Mouse (Mus musculus): ENCODE results near the gene Pdxk. TPM values are rescaled to one million over a fixed set of nuclear protein-coding genes. Genes with fewer than 3 reads are reported as not detected.
A peak's percentile ranks its signal among the peaks of the same experiment; 100 is the strongest.

Gene Pdxk
- polyA plus RNA-seq, 1 experiment from 2014 or later, result 8.3 TPM

GRCm38 (mm10) chr10:78476821-78477220 lies 12.0 kb upstream of the Pdxk start:
- Histone ChIP-seq H3K4me1 (ENCODE audit: control insufficient read depth, insufficient read depth, low read length) (no peaks in the 10 kb centered on the region), H3K27me3 (ENCODE audit: control insufficient read depth, insufficient read depth, low read length) (no peaks in the 10 kb centered on the region), H3K9me3 (ENCODE audit: control insufficient read depth, low read length) (no peaks in the 10 kb centered on the region), H3K27ac (replicated peaks; ENCODE audit: low read depth, low read length) (no peak overlapping the region), H3K9ac (ENCODE audit: low read length) (no peak overlapping the region), H3K4me2 (ENCODE audit: low read depth, severe bottlenecking) (no peak overlapping the region), H3K4me3 (ENCODE audit: low read depth, low read length) (no peak overlapping the region), H3K36me3 (ENCODE audit: control insufficient read depth, insufficient read depth, low read length) (no peaks in the 10 kb centered on the region)
- ATAC-seq (ENCODE audit: insufficient number of reproducible peaks, low FRiP score, low TSS enrichment, low read depth) (no peak), DNase-seq (ENCODE audit: low spot score) (no peak)
- WGBS, result 76% methylated on average over 4 of the region's 4 CpGs

GRCm38 (mm10) chr10:78474759-78475158 lies 10.0 kb upstream of the Pdxk start:
- Histone ChIP-seq H3K9ac (ENCODE audit: low read length) (no peak overlapping the region), H3K9me3 (ENCODE audit: control insufficient read depth, low read length) (no peaks in the 10 kb centered on the region), H3K36me3 (ENCODE audit: control insufficient read depth, insufficient read depth, low read length) (no peaks in the 10 kb centered on the region), H3K4me3 (ENCODE audit: low read depth, low read length) (no peak overlapping the region), H3K4me1 (ENCODE audit: control insufficient read depth, insufficient read depth, low read length) (no peaks in the 10 kb centered on the region), H3K27ac (replicated peaks; ENCODE audit: low read depth, low read length) (no peak overlapping the region), H3K4me2 (ENCODE audit: low read depth, severe bottlenecking) (no peak overlapping the region), H3K27me3 (ENCODE audit: control insufficient read depth, insufficient read depth, low read length) (no peaks in the 10 kb centered on the region)
- DNase-seq (ENCODE audit: low spot score) (no peak), ATAC-seq (ENCODE audit: insufficient number of reproducible peaks, low FRiP score, low TSS enrichment, low read depth) (no peak)
- WGBS, result 74% methylated on average over 8 of the region's 8 CpGs

- Histone ChIP-seq H3K9ac (ENCODE audit: low read length) (no peak overlapping the region), H3K4me3 (ENCODE audit: low read depth, low read length) (no peak overlapping the region), H3K36me3 (ENCODE audit: control insufficient read depth, insufficient read depth, low read length) (no peaks in the 10 kb centered on the region), H3K4me2 (ENCODE audit: low read depth, severe bottlenecking) (no peak overlapping the region), H3K4me1 (ENCODE audit: control insufficient read depth, insufficient read depth, low read length) (no peaks in the 10 kb centered on the region), H3K9me3 (ENCODE audit: control insufficient read depth, low read length) (no peaks in the 10 kb centered on the region), H3K27ac (replicated peaks; ENCODE audit: low read depth, low read length) (no peak overlapping the region), H3K27me3 (ENCODE audit: control insufficient read depth, insufficient read depth, low read length) (no peaks in the 10 kb centered on the region)
- no peak for ATAC-seq (ENCODE audit: insufficient number of reproducible peaks, low FRiP score, low TSS enrichment, low read depth)
- no peak for DNase-seq (ENCODE audit: low spot score)
- WGBS, result 63% methylated on average over 5 of the region's 5 CpGs
Measured at GRCm38 (mm10) chr10:78473434-78473833, 8.7 kb upstream of the Pdxk start.

GRCm38 (mm10) chr10:78472046-78472445 lies 7.3 kb upstream of the Pdxk start:
- Histone ChIP-seq H3K4me1 (ENCODE audit: control insufficient read depth, insufficient read depth, low read length) (no peaks in the 10 kb centered on the region), H3K4me3 (ENCODE audit: low read depth, low read length) (no peak overlapping the region), H3K9ac (ENCODE audit: low read length) (no peak overlapping the region), H3K27me3 (ENCODE audit: control insufficient read depth, insufficient read depth, low read length) (no peaks in the 10 kb centered on the region), H3K9me3 (ENCODE audit: control insufficient read depth, low read length) (no peaks in the 10 kb centered on the region), H3K36me3 (ENCODE audit: control insufficient read depth, insufficient read depth, low read length) (no peaks in the 10 kb centered on the region), H3K4me2 (ENCODE audit: low read depth, severe bottlenecking) (no peak overlapping the region), H3K27ac (replicated peaks; ENCODE audit: low read depth, low read length) (no peak overlapping the region)
- WGBS, result 77% methylated on average over 3 of the region's 3 CpGs
- no peak for DNase-seq (ENCODE audit: low spot score)
- ATAC-seq (ENCODE audit: insufficient number of reproducible peaks, low FRiP score, low TSS enrichment, low read depth), result no peak

GRCm38 (mm10) chr10:78470582-78471313 lies 6.0 kb upstream of the Pdxk start:
- no peak for DNase-seq (ENCODE audit: low spot score)

GRCm38 (mm10) chr10:78467761-78468310 lies 3.1 kb upstream of the Pdxk start:
- 49% methylated on average over 2 of the region's 2 CpGs for WGBS
- no peak for DNase-seq (ENCODE audit: low spot score)
- Histone ChIP-seq H3K27me3 (ENCODE audit: control insufficient read depth, insufficient read depth, low read length) (no peaks in the 10 kb centered on the region), H3K4me3 (ENCODE audit: low read depth, low read length) (no peak overlapping the region), H3K27ac (replicated peaks; ENCODE audit: low read depth, low read length) (no peak overlapping the region), H3K9ac (ENCODE audit: low read length) (no peak overlapping the region; the same call in 1 of the 2 replicates), H3K9me3 (ENCODE audit: control insufficient read depth, low read length) (no peaks in the 10 kb centered on the region), H3K4me1 (ENCODE audit: control insufficient read depth, insufficient read depth, low read length) (peaks cover 7% of the 10 kb centered on the region), H3K4me2 (ENCODE audit: low read depth, severe bottlenecking) (no peak overlapping the region), H3K36me3 (ENCODE audit: control insufficient read depth, insufficient read depth, low read length) (no peaks in the 10 kb centered on the region)
- no peak for ATAC-seq (ENCODE audit: insufficient number of reproducible peaks, low FRiP score, low TSS enrichment, low read depth)

More at GRCm38 (mm10) chr10:78470582-78471313, 6.0 kb upstream of the Pdxk start:
- H3K9me3 ChIP-seq (ENCODE audit: control insufficient read depth, low read length), result no peaks in the 10 kb centered on the region
- no peak overlapping the region for H3K4me3 ChIP-seq (ENCODE audit: low read depth, low read length)
- ATAC-seq (ENCODE audit: insufficient number of reproducible peaks, low FRiP score, low TSS enrichment, low read depth), result no peak
- no peaks in the 10 kb centered on the region for H3K4me1 ChIP-seq (ENCODE audit: control insufficient read depth, insufficient read depth, low read length)
- WGBS, result 64% methylated on average over 15 of the region's 15 CpGs
- no peak overlapping the region for H3K4me2 ChIP-seq (ENCODE audit: low read depth, severe bottlenecking)
- no peak overlapping the region for H3K9ac ChIP-seq (ENCODE audit: low read length)
- H3K27me3 ChIP-seq (ENCODE audit: control insufficient read depth, insufficient read depth, low read length), result no peaks in the 10 kb centered on the region
- H3K27ac ChIP-seq (replicated peaks; ENCODE audit: low read depth, low read length), result no peak overlapping the region
- H3K36me3 ChIP-seq (ENCODE audit: control insufficient read depth, insufficient read depth, low read length), result no peaks in the 10 kb centered on the region

- Histone ChIP-seq H3K4me3 (ENCODE audit: low read depth, low read length) (no peak overlapping the region), H3K36me3 (ENCODE audit: control insufficient read depth, insufficient read depth, low read length) (no peaks in the 10 kb centered on the region), H3K27ac (replicated peaks; ENCODE audit: low read depth, low read length) (no peak overlapping the region), H3K4me2 (ENCODE audit: low read depth, severe bottlenecking) (no peak overlapping the region), H3K9me3 (ENCODE audit: control insufficient read depth, low read length) (no peaks in the 10 kb centered on the region), H3K27me3 (ENCODE audit: control insufficient read depth, insufficient read depth, low read length) (no peaks in the 10 kb centered on the region), H3K9ac (ENCODE audit: low read length) (no peak overlapping the region), H3K4me1 (ENCODE audit: control insufficient read depth, insufficient read depth, low read length) (peaks cover 7% of the 10 kb centered on the region)
- ATAC-seq (ENCODE audit: insufficient number of reproducible peaks, low FRiP score, low TSS enrichment, low read depth), result no peak
- WGBS, result 90% methylated on average over 9 of the region's 9 CpGs
- no peak for DNase-seq (ENCODE audit: low spot score)
Measured at GRCm38 (mm10) chr10:78466647-78467046, 1.9 kb upstream of the Pdxk start.

- H3K27ac ChIP-seq (replicated peaks; ENCODE audit: low read depth, low read length), result no peak overlapping the region
- DNase-seq (ENCODE audit: low spot score) (no peak), ATAC-seq (ENCODE audit: insufficient number of reproducible peaks, low FRiP score, low TSS enrichment, low read depth) (peak; percentile 13; the same call in 1 of the 2 replicates)
- H3K9me3 ChIP-seq (ENCODE audit: control insufficient read depth, low read length), result no peaks in the 10 kb centered on the region
- H3K36me3 ChIP-seq (ENCODE audit: control insufficient read depth, insufficient read depth, low read length), result no peaks in the 10 kb centered on the region
- no peak overlapping the region for H3K4me2 ChIP-seq (ENCODE audit: low read depth, severe bottlenecking)
- WGBS, result 79% methylated on average over 3 of the region's 3 CpGs
- H3K4me1 ChIP-seq (ENCODE audit: control insufficient read depth, insufficient read depth, low read length), result peaks cover 7% of the 10 kb centered on the region
- H3K9ac ChIP-seq (ENCODE audit: low read length), result no peak overlapping the region
- H3K4me3 ChIP-seq (ENCODE audit: low read depth, low read length), result no peak overlapping the region
- no peaks in the 10 kb centered on the region for H3K27me3 ChIP-seq (ENCODE audit: control insufficient read depth, insufficient read depth, low read length)
Measured at GRCm38 (mm10) chr10:78465472-78465871, 697 bp upstream of the Pdxk start.

Measured in limb, embryonic 11.5 days (tissue).